Mouse (Mus musculus): ENCODE measurements at regions not wholly inside any gene's neighbourhood (a gene's known extent, or its start where the extent isn't known, plus 50 kb on each side); places are given as distances from the start of the nearest gene placed in this dataset.

DNA sequence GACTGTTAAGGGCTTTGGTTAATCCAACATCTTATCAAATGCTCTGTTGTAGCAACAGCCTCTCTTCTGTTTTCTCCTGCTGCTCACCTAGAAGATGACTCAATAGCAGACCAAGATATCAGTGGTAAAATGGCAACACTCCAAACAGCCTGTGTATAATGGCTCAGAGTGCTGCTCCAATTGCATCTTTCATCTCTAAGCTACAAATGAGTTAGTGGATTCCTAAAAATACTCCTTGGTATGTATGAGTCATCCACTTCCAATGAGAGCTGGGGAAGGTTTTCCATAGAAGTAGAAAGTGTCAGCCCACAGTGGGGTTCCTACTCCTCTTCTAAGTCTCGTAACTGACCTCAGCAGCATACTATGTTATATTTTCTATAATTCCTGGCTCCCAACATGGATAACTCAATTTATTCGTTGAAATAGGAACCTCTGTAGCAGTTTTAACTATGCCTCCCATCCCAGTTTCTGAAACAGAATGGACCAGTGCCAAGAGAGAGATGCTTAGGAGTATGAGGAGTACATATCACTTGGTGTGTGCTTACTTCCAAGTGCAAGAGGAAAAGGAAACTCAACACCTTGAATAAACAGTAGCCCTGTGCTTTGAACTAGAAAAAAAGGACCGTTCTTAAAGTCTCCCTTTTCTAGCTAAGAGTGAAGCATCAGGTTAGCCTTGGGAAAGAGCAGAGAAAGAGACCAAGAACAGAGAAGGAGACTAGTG, 612.5 kb upstream of the Klf6 start:
- TF ChIP-seq CTCF (IDR thresholded peaks at IDR 0.05 in 2 of 3, conservative IDR thresholded peaks at IDR 0.05 in 1 of 3; ENCODE audit: control insufficient read depth in 1 of 3, insufficient read depth in 1 of 3, low read depth in 2 of 3, low read length in 3 of 3, poor library complexity in 1 of 3, severe bottlenecking in 1 of 3) (no peak), ELF1 (IDR thresholded peaks at IDR 0.05; ENCODE audit: low read depth, low read length) (no peak), MAZ (IDR thresholded peaks at IDR 0.05; ENCODE audit: low read depth, low read length) (no peak), UBTF (IDR thresholded peaks at IDR 0.05; ENCODE audit: borderline replicate concordance, insufficient read depth, low read depth, low read length) (no peak), JUND (IDR thresholded peaks at IDR 0.05; ENCODE audit: low read depth, low read length) (no peak), HCFC1 (IDR thresholded peaks at IDR 0.05; ENCODE audit: low read depth, low read length) (no peak), RAD21 (IDR thresholded peaks at IDR 0.05; ENCODE audit: low read depth, low read length) (no peak), ZC3H11A (IDR thresholded peaks at IDR 0.05; ENCODE audit: low read depth, low read length) (no peak), GATA1 (IDR thresholded peaks at IDR 0.05; ENCODE audit: low read depth, low read length) (no peak)
- no peak overlapping the region for H3K9ac ChIP-seq (ENCODE audit: control insufficient read depth, low read depth, low read length, poor library complexity, severe bottlenecking)
- no peaks in the 10 kb centered on the region for H3K27me3 ChIP-seq (ENCODE audit: control insufficient read depth in 1 of 2, insufficient read depth in 2 of 2, low read length in 2 of 2)
- no peaks in the 10 kb centered on the region for H3K9me3 ChIP-seq (replicated peaks; ENCODE audit: insufficient read depth, low read length)
- H3K4me1 ChIP-seq (ENCODE audit: control insufficient read depth in 1 of 2, insufficient read depth in 2 of 2, low read length in 2 of 2), result no peaks in the 10 kb centered on the region
- H3K36me3 ChIP-seq (ENCODE audit: control insufficient read depth in 1 of 2, insufficient read depth in 2 of 2, low read length in 2 of 2), result no peaks in the 10 kb centered on the region
- no peak overlapping the region for H3K4me3 ChIP-seq (ENCODE audit: control insufficient read depth in 1 of 2, insufficient read depth in 1 of 2, low read depth in 2 of 2, low read length in 2 of 2)
- H3K27ac ChIP-seq (ENCODE audit: control insufficient read depth, low read depth, low read length), result no peak overlapping the region
- DNase-seq (ENCODE audit: low read depth, low spot score), result no peak
- H3K79me2 ChIP-seq (ENCODE audit: control insufficient read depth, insufficient read depth, low read length, poor library complexity), result no peaks in the 10 kb centered on the region

GRCm38 (mm10) chr13:5257891-5258660, 603.2 kb upstream of the Klf6 start:
- no peak for DNase-seq (ENCODE audit: low read depth, low spot score)
- Histone ChIP-seq H3K4me1 (ENCODE audit: control insufficient read depth in 1 of 2, insufficient read depth in 2 of 2, low read length in 2 of 2) (no peaks in the 10 kb centered on the region), H3K27me3 (ENCODE audit: control insufficient read depth in 1 of 2, insufficient read depth in 2 of 2, low read length in 2 of 2) (no peaks in the 10 kb centered on the region), H3K36me3 (ENCODE audit: control insufficient read depth in 1 of 2, insufficient read depth in 2 of 2, low read length in 2 of 2) (no peaks in the 10 kb centered on the region), H3K4me3 (ENCODE audit: control insufficient read depth in 1 of 2, insufficient read depth in 1 of 2, low read depth in 2 of 2, low read length in 2 of 2) (no peak overlapping the region), H3K9me3 (replicated peaks; ENCODE audit: insufficient read depth, low read length) (no peaks in the 10 kb centered on the region), H3K27ac (ENCODE audit: control insufficient read depth, low read depth, low read length) (no peak overlapping the region), H3K9ac (ENCODE audit: control insufficient read depth, low read depth, low read length, poor library complexity, severe bottlenecking) (no peak overlapping the region), H3K79me2 (ENCODE audit: control insufficient read depth, insufficient read depth, low read length, poor library complexity) (no peaks in the 10 kb centered on the region)
- TF ChIP-seq ZMIZ1 (IDR thresholded peaks at IDR 0.05; ENCODE audit: low read depth, low read length), result no peak

DNA sequence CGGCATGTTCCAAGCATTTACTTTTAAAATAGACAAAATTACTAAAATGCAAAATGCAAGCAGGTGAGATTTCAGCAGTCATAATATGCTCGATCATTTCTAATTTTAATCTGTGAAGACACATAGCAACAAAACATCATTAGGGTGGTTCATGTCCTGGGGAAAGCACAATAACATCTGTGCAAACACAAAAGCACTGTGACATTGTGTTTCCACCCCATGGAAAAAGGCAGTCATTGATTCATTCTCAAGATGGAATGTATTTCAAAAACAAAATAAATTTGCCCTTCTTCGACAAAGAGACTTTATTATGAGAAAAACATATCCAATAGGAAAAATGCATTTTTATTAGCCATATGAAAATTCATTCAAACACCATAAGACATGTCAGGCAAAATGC, 601.5 kb upstream of the Klf6 start:
- Histone ChIP-seq H3K27ac (ENCODE audit: control insufficient read depth, low read depth, low read length) (no peak overlapping the region), H3K4me1 (ENCODE audit: control insufficient read depth in 1 of 2, insufficient read depth in 2 of 2, low read length in 2 of 2) (no peaks in the 10 kb centered on the region), H3K79me2 (ENCODE audit: control insufficient read depth, insufficient read depth, low read length, poor library complexity) (no peaks in the 10 kb centered on the region), H3K4me3 (ENCODE audit: control insufficient read depth in 1 of 2, insufficient read depth in 1 of 2, low read depth in 2 of 2, low read length in 2 of 2) (no peak overlapping the region), H3K27me3 (ENCODE audit: control insufficient read depth in 1 of 2, insufficient read depth in 2 of 2, low read length in 2 of 2) (no peaks in the 10 kb centered on the region), H3K9me3 (replicated peaks; ENCODE audit: insufficient read depth, low read length) (no peaks in the 10 kb centered on the region), H3K9ac (ENCODE audit: control insufficient read depth, low read depth, low read length, poor library complexity, severe bottlenecking) (no peak overlapping the region), H3K36me3 (ENCODE audit: control insufficient read depth in 1 of 2, insufficient read depth in 2 of 2, low read length in 2 of 2) (no peaks in the 10 kb centered on the region)
- no peak for TF ChIP-seq UBTF (IDR thresholded peaks at IDR 0.05; ENCODE audit: borderline replicate concordance, insufficient read depth, low read depth, low read length)
- no peak for DNase-seq (ENCODE audit: low read depth, low spot score)

All from MEL (cell line).